ENCODE assay signal across 25 mouse cellular contexts in the genomic region with DNA sequence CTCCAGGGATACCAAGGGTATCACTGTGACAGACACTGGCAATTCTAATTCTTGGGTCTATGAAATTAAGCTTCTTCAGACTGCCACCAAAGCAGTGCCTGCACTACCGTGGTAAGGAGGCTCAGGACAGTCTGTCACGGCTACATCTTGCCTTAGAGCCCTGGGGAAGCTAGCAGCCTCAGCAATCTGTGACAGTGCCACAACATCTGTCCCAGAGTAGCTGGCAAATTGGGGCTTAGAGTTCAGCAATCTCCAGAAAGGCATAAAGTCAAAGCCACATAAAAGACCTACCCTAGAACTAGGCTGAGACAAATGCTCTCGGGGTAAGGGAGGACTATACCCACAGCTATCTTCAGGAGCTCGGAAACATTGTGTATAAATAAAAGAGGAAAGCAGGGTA.
"Had no signal": no experiment of that assay in that cellular context is flagged by ENCODE, and none has a peak within 500 bp of the region (broad histone marks: within the 10 kb centered on the region; RNA-seq: fewer than 3 reads in every experiment).

No protein-coding gene starts in this region.

- ATAC-seq: hindbrain, embryonic 16.5 days; inflammation-experienced regulatory T-cells, adult 6 months; intestine, embryonic 15.5 days; intestine, postnatal 0 days had no signal

- DNase-seq: gastrocnemius, postnatal 10 days; gastrocnemius, postnatal 25 days; heart, adult 11 months; heart, adult 2 months; heart, postnatal 14 days; heart, postnatal 36 days; kidney, adult 18-20 months; kidney, adult 8-10 months; kidney, postnatal 10 days; kidney, postnatal 25 days; kidney, postnatal 4 days; left cerebral cortex, postnatal 4 days had no signal

- H3K4me2 ChIP-seq: heart, embryonic 11.5 days; heart, embryonic 13.5 days; heart, embryonic 15.5 days; hindbrain, embryonic 12.5 days; hindbrain, embryonic 14.5 days; intestine, embryonic 15.5 days; limb, embryonic 13.5 days; limb, embryonic 15.5 days had no signal

- H3K36me3 ChIP-seq: intestine, embryonic 15.5 days had no signal

- H3K9me3 ChIP-seq: heart, embryonic 13.5 days; heart, embryonic 15.5 days; hindbrain, embryonic 10.5 days; hindbrain, embryonic 12.5 days; intestine, embryonic 15.5 days; limb, embryonic 13.5 days; limb, embryonic 15.5 days had no signal

- H3K27me3 ChIP-seq: heart, embryonic 13.5 days; heart, embryonic 15.5 days; hindbrain, embryonic 12.5 days; intestine, embryonic 15.5 days; limb, embryonic 13.5 days; limb, embryonic 15.5 days had no signal

- H3K4me3 ChIP-seq: heart, adult 2 months; heart, embryonic 13.5 days; heart, embryonic 15.5 days; hindbrain, embryonic 10.5 days; hindbrain, embryonic 12.5 days; intestine, embryonic 15.5 days; layer of hippocampus, adult 2 months; limb, embryonic 13.5 days; limb, embryonic 15.5 days had no signal

- H3K4me1 ChIP-seq: hindbrain, embryonic 12.5 days; intestine, embryonic 15.5 days; limb, embryonic 13.5 days; limb, embryonic 15.5 days had no signal

- H3K9ac ChIP-seq: heart, embryonic 13.5 days; heart, embryonic 15.5 days; hindbrain, embryonic 12.5 days; hindbrain, embryonic 14.5 days; intestine, embryonic 15.5 days; limb, embryonic 13.5 days; limb, embryonic 15.5 days had no signal

- H3K27ac ChIP-seq: heart, adult 2 months; heart, embryonic 13.5 days; heart, embryonic 15.5 days; hindbrain, embryonic 10.5 days; hindbrain, embryonic 12.5 days; hindbrain, embryonic 14.5 days; intestine, embryonic 15.5 days; layer of hippocampus, adult 2 months; limb, embryonic 13.5 days; limb, embryonic 15.5 days had no signal
